Mouse (Mus musculus) thymus, postnatal 0 days (tissue): ENCODE measurements around the gene Lin28b. TPM values are rescaled to one million over a fixed set of nuclear protein-coding genes. Genes with fewer than 3 reads are reported as not detected.

ENCODE experiments used
- DNase-seq: peaks from one replicate; pipeline ENCODE4 v3.0.0-alpha.2; 2015; ENCODE audit warnings: low spot score
- polyA plus RNA-seq: library from polyadenylated mRNA; unstranded; fragments of >200 nt; fragmentation: Nextera tagmentation; extraction: Ambion mirVana; gene quantifications from 2 replicates; pipeline ENCODE4 v1.2.1, GENCODE M21; 2015

The Lin28b gene
- polyA plus RNA-seq, 1 experiment from 2014 or later: 3.1 TPM

DNA sequence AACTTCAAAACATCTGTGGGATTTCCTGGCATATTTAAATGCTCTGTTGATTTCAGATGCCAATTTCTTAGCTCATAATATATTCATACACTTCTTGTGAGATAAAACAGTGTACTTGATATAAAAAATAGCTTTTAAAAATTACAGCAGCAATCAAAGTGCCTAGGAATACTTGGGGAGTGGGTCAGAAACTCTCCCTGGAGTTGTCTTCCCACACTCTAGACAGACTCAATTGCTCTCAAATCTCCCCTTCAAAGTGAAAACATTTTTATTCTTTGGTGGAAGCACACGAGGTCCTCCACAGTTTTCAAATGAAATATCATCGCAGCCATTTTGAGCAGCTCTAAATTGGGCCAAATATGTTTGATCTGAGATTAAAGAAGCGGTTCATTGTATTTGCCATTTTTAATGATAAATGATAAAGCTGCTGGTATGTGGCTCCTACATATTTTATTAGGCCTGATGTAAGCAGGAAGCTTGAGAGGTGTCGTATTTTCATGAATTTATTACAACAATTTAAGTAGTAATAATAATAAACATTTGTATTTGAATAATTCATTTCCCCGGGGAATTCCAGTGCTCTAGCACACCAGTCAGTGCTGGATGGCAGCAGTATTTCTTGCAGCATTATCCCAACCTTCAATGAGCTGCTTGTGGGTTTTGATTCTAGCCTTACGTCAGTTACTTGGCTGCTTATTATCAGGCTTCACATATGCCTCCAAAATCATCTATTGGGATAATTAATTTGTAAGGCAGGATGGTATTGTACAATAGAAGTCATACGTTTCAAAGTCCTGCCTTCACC is 157.8 kb downstream of the Lin28b start:
- DNase-seq: no peak

Other genes starting within 250 kb of the Lin28b start
- gene Bves, start 150.6 kb downstream of the Lin28b start, polyA plus RNA-seq: 0.19 and 0.38 TPM in 2 replicates
- gene Hace1, start 91.4 kb upstream of the Lin28b start, polyA plus RNA-seq: 12.4 and 13.5 TPM in 2 replicates